Mouse (Mus musculus) gonadal fat pad, adult 2 months (tissue): Measurements from ENCODE around the gene Pcyt2. TPM values are rescaled to one million over a fixed set of nuclear protein-coding genes. Genes with fewer than 3 reads are reported as not detected.

ENCODE experiments used
- DNase-seq: peaks from one replicate; pipeline ENCODE4 v3.0.0-alpha.2; 2012; ENCODE audit warnings: low read depth
- polyA plus RNA-seq: library from polyadenylated mRNA; depleted of rRNA; stranded (reverse); fragments of >200 nt; gene quantifications from 2 replicates; pipeline ENCODE4 v1.2.3, GENCODE M21; 2012

The Pcyt2 gene
- polyA plus RNA-seq, 1 experiment, result 189 TPM

DNA sequence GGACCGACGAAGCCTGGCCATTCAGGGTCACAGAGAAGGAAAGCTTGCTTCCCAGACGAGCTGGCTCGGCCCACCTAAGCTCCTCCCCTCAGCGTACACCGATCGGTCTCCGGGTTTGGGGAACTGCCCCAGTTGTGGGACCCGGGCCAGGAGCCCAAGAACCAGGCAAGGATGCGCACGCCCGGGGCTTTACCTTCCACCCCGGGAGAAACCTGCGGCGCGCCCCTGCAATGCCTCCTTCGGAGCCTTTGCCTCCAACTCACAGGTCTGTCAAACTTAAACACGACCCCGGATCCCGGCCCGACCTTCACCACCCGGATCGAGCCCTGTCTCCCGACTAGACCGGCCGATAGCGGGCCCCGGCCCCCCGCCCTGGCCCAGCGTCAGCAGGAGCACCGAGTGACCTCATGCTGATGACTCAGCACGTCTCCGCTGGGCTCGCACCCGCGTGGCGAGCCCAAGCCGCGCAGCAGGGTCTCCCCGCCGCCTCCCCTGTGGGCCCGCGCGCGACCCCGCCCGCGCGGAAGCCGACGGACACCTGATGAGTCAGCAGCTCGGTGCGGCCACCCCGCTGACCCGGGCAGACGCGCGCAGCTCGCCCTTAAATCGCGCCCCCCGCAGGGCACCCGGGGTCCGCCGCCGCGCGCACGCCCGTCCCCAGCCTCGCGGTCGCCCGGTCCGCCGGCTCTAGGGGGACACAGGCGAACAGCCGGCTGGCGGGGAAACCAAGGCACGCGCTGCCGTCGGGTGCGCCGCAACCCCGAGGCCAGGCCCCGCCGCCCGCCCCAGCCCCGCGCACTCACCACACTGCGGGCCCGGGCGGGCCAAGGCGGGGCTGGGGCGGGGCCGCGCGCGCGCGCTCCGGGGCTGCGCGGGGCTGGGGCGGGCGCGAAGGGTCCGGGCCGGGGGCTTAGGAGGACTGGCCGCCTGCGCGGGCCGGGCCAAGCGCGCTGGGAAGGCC lies 15.1 kb upstream of the Pcyt2 start:
- DNase-seq, result no peak

DNA sequence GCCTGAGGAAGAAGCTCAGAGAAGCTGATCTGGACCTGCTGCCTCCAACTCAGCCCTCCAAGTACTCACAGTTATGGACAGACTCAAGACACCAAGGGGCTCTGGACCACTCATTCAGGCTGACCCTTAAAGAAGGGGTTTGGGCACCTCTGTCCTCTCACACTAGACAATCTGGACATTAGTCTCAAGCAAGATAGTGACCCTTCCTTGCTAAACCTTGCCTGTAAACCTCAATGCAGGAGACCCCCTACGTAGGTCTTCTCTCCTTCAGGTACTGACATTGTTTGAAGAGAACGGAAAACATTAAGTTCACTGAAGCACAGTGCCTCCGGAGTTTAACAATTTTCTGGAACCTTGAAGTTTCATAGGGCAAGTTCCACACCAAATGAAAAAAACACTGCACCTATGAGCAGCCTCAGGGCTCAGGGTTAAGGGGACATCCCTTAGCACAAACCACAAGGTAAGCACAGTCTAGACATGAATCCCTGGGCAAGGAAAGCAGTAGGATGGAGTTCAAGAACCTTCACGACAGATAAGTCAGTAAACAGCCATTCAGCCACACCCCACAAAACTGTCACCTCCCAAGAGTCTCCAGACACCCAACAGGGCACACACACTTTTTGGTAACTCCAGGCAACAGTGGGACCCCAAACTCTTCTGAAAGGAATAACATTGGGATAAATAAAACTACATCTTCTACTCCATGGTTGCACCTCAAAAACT lies 14.2 kb upstream of the Pcyt2 start:
- no peak for DNase-seq

DNA sequence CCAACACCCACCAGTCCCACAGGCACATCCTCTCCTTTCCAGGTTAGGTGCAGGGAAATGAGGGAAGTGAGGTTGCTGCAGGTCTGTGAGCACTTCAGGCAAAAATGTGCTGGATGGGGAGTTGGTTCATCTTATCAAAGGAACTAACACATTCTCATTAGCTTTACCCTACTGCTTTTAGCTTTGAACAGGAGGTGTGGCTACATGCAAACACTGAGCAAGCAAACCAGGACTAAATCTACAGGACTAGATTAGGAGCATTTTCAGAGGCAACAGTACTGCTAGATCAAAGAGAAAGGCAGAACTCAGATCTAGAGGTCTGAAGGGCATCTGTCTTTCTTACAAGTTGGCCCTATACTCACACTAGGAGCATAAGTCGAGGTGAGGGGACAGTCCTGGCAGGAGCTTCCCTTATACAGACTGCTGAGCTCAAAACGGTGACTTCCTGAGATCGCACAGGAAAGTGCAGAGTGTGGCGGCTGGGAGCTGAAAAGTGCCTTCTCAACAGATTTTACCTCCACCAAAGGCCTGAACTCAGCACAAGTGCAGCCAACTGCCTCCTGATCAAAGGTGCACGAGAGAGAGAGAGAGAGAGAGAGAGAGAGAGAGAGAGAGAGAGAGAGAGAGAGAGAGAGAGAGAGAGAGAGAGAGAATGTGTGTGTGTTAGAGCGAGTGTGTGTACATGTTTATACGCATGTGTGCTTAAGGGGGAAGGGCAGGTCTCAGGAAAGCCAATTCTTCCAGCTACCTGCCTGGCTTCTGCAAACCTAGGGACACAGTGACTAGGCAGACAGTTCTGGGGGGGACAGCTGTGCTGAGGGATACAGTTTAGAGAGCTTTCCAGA lies 13.4 kb upstream of the Pcyt2 start:
- no peak for DNase-seq

DNA sequence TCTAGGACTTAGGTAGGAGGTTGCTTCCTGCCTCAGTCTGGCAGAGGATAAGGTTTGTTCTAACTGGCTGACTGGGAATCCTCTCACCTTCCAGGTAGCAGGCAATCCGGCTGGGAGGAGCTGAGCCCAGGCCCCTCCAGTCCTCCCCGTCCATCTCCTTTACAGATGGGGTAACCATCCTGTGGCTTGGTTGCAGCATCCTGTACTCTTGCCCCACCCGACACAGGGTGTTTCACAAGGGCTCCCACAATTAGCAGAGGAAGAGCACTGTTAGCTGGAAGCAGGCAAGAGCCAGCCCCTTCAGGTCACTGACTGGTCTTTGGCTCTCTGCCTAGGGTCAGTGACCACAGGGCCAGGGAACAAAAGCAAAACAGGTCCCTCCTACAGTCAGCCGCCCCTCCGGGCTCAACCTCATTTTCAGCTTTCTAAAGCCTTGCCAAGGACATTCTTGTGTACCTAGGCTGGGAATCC lies 12.7 kb upstream of the Pcyt2 start:
- peak; percentile 62 for DNase-seq

DNA sequence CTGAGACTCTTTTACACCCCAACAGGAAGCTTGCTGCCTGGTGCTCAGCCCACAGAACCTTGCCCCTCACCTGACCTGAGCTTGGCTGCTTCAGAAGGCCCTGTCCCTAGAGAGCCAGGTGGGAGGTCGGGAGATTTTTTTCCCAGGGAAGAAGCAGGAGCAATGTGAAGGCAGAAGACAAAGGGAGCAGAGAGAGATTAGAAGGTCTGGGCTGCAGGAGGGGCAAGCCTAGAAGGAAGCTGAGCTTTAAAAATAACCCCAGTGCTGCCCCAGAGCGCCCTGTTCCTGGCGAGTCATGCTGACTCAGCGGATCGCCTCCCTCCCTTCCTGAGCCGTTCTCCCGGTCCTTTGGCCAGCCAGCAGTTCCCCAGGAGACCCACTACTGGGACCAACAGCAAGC lies 12.2 kb upstream of the Pcyt2 start:
- no peak for DNase-seq

DNA sequence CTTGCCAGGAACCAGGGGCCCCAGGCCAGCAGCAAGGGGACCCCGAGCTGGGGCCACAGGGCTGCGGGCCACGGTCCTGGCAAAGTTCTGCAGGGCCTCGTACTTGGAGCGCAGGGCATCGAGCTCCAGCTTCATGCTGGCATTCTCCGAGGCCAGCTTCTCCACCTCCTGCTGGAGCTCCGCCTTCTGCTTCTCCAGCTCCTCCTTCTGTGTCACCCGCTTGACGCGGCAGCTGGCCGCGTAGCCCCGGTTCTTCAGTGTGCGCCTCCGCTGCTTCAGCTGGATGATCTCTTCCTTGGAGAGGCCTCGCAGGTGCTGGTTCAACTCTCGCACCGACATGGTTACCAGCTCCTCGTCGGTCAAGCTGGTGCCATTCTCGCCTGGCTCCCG lies 11.6 kb upstream of the Pcyt2 start:
- DNase-seq, result no peak

DNA sequence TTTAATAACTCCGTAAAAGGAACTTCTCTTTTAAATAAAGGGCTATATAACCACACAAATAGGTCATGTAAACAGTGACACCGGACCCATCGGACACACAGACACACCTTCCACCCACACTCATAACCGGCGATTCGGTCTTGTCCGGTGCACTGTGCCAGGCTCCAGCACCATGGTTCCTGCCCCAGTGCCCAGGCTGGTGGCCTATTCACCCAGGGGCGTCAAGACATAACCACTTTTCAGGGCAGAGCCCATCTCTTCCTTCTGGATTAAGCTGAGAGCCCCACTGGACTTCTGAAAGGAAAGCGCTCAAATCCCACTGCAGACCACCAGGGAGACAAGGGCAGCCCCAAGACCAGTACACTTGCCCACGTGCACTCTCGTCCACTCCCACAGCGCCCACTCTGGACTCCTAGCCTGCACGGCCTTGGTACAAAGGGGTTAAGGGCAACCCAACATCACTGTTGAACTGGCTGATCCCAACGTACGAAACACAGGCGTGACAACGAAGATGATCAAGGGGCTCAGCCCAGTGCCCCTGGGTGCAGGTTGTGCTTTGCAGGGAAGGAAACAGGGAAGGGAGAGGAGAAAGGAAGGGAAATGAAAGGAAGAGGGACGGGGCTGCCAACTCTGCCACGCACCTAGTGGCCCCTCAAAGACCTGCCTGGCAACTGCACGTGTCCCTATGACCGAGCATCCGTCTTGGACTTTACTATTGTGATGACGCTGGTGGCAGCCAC lies 11.0 kb upstream of the Pcyt2 start:
- DNase-seq, result no peak

DNA sequence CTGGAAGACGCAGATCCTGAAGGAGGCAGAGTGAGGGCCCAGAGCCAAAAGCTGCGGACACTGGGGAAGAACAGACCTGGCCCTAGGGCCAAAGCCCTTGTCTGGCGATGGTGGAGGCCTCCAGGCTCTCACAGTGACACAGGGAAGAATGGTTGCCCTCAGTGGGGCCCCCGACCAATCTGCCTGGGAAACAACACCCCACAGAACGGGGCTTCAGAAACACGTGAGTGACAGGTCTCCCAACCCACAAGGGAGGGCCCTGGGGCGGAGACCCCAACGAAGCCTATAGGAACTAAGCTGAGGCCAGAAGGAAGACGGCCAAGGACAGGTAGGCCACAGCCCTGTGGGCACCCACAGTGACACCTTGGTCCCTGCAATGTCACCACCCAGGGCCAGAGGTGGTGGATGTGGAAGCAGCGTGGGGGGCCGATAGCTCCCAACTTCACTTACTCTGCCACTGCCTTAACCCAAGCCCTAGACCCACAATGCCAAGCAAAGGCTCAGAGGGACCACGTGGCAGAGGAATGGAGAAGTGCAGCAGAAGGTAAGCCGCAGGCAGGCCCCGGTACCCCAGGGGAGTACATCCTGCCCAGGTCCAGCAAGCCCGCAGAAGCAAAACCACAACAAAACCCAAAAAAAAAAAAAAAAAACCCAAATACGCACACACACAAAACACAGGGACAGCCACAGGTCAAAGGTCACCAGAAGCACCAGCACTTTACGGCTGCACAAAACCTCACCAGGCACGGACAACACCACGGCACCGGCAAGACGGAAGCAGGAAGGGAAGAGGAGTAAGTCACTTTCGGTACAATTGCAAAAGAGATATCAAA lies 9.9 kb upstream of the Pcyt2 start:
- DNase-seq, result no peak

DNA sequence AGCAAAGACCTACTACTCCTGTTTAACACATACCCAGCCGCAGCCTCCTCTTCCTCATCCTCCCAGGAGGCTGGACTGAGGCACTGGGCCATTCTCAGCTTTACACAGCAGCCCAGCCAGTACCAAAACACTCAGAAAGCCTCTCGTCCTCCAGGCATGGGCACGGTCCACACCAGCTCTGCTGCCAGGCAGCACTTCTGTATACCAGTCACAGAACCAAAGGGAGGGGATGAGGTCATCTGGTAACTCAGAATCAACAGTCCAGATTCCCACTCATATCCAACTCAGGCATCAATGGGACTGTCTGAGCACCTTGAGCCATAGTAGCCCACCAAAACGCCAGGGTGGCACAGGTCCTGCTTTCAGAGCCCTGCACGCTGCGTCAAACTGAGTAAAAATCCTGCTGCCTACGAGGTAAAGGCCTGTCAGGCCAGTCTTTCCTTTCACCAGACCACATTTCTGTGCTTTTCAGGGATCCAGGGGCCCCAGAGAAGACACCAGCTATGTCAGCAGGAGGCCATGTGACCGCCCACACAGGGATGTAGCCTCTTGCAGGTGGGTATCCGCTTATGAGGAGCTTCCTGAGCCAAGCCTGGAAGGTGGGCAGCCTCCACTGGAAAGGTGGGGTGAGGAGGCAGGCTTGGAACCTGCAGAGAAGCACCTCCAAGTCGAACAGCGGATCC lies 9.2 kb upstream of the Pcyt2 start:
- DNase-seq, result no peak

DNA sequence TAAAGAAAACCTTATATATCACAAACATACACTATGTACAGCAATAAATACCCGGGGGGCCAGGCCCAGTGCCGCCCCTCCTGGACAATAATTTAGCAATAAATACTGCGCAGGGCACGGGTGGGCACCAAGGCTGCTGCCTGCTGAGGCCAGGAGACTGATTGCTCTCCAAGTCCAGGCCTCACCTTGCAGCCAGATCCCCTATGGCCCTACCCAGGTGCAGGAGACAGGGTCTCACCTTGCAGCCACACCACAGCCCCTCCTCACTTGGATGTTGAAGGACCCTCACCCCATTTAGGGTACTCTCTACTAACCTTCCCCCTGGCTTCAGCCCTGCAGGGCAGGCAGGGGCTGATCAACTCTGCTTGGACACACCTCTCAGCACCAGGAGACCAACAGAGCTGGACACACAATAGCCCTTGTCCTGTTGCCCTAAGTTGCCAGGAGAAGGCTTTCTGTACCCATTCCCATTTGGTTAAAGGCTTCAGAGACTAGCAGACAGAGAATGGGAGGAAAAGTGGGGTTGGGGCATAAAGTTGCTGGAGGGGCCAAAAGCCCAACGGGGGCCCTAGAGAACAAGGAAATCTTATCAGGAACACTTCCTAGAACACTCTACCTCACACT lies 7.5 kb upstream of the Pcyt2 start, which contains the start of gene Sirt7:
Gene Sirt7 (minus strand): TSS at position 89 of the 624 bp plus-strand sequence.
- DNase-seq, result no peak

DNA sequence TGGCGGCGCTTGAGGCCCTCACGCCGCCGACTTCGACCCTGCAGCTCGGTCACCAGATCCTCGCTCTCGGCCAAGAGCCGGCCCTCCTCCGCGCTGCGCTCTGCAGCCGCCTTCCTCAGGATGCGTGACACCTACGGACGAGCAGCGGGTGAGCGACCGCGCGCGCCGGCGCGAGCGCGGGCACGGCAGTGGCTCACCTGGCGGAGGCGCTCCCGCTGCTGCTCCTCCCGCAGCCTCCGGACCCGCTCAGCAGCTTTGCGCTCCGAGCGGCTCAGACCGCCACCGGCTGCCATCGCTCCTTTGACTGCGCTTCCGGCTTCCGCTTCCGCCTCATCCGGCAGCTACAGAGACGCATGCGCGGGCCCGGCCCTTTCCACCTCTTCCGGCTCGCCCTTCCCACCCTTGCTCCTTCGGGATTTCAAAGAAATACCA lies 7.0 kb upstream of the Pcyt2 start:
- DNase-seq, result no peak

DNA sequence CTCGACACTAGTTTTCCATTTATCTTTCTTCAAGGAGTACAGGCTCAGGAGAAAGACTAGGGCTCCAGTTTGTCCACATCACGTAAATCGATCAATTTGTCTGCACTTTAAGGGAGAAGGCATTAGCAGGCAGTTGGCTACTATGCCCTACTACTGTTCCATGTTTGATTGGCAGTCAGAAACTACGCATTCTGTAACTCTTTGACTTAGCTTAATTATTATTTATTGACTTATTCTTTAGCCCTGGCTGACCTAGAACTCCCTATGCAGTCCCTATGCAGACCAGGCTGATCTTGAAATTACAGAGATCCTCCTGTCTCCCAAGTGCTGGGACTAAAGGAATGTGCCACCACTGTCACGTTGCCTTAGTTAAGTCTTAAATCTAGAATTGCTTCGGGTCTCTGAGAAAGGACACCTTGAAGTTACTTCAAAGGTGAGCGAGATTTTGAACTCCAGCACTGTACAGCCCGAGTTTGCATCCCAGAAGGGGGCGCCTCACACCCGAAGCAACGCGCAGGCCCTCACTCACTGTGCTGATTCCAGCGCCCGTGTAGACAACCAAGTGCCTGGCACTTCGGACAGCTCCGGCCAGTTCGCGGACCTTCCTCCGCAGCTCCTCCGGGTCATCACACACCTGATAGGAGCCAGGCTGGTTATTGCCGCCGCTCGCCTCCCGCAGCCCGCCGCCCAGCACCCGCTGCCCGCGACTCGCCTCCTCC lies 6.4 kb upstream of the Pcyt2 start:
- DNase-seq, result no peak

DNA sequence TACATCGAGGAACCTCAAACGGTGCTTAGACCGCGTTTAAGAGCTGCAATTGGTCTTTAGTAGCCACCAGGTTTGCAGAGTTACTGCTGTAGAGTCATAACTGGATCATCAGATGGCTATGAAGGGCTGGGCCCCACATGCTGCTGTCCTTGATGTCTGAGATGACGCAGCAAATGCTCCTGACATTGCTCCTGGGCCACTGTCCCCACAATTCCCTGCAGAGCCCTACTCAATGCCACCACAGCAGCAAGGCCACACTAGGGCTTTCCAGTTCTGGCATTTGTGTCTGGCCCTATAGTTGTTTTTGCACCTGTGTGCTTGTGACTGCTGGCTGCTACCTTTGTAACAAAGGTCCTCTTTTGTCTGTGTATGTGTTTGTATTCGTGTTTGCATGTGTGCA lies 5.1 kb upstream of the Pcyt2 start:
- DNase-seq, result no peak

DNA sequence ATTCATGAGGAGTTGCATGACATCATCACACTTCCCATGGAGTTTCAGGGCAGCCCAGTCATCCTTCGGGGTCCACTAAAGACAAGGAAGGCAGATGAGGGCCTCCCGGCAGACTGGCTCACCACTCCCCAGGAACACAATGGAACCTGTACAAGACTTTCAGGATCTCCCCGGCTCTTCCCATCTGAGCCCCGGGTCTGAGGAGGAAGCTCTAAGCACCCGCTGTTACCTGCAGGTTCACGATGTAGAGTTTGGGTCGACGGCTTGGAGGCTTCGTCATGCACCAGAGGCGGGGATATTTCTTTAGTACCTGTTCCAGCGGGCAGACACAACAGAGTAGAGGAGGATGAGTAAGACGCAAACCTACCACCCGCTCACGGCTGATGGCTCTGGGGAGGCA lies 2.5 kb upstream of the Pcyt2 start:
- DNase-seq, result no peak

DNA sequence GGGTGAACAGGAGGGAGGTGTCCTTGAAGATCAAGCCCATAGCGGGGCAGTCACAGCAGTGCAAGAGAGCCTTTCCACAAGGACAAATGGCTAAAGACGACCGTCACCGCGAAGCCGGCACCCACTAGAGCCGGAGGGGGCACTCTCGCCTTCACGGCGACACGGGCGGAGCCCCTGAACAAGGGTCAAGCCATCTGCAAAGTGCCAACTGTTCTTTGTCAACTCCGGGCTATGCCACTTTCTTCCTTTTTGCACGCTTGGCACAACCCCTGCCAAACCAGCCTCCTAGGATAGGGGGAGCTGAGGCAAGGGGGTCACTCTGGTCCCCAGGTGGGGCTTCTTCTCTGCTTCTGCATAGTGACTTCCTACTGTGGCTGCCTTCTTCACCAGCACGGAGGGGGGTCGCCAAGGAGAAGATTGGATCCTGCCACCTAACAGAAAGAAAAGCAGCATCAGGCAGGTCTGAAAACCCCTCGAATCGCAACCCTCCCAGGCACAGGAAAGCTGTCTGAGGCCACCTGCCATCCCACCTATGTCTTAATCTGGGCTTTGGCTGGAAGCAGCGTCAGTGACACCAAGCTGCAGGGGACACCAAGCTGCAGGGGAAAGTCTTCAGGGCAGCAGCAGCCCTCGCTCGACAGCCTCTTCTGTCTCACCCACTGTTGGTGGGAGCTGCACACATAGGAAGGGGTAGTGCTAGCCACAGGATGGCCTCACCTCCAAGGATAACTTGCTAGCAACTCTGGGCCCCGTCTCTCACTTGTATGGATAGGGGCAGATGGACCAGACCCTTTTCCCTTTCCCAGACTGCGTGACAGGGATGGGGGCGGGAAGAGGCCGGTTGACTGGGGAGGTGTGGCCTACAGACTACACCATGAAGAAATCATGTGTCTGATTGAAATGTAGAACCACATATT lies 1.1 kb upstream of the Pcyt2 start:
- DNase-seq, result no peak

DNA sequence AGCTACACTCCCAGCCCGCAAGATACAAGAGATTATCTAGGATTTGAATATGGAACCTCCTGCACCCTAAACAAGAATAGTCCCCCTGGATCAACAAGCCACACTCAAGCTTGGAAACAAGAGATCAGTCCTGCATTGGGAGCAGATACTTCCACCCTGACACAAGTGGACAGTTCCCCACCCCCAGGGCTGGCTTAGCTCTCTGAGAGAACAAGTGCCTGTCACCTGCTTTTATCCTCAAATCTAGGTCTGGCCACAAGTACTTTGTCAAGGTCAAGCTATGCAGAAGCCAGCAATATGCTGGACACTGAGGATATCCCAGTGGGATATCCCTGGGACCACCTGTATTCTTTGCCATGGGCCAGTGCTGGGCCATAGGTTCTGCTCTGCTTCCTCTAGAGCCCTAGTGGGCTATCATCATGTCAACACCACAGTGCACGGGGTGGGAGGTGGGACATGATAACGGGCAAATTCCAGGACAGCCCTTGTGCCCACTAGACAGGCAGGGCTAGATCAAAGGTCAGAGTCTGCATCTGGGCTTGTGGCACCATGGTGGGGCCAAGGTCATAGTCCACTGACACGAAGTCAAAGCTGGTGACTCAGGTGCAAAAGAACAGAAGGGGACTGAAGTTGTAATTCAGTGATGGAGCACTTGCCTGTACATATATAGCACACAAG lies 980 bp downstream of the Pcyt2 start:
- DNase-seq, result no peak
